In genomic region chr9:67001050-67001449, GRCm38 (mm10) we compare ENCODE assay signal across 8 mouse cellular contexts. TPM values are rescaled to one million over a fixed set of nuclear protein-coding genes. Genes with fewer than 3 reads are reported as not detected.
A peak's percentile ranks its signal among the peaks of the same experiment; 100 is the strongest.
DNase-seq lines count a peak whose midpoint lies in the region; ATAC-seq lines count a peak whose summit lies in the region.

No protein-coding gene starts in this region.

- no peak overlapping the region for H3K4me2 ChIP-seq in liver, embryonic 15.5 days

- peaks cover 19% of the 10 kb centered on the region for H3K4me1 ChIP-seq in liver, embryonic 15.5 days (replicated peaks)

- WGBS in liver, embryonic 15.5 days (ENCODE audit: insufficient replicate concordance): 1% methylated on average over 6 of the region's 6 CpGs

- no peak overlapping the region for H3K4me3 ChIP-seq in liver, embryonic 15.5 days (replicated peaks)

- H3K27me3 ChIP-seq in liver, embryonic 15.5 days: no peaks in the 10 kb centered on the region

- H3K27ac ChIP-seq in liver, embryonic 15.5 days (replicated peaks): peak overlapping the region; percentile 19; the same call in 1 of the 2 replicates

- H3K36me3 ChIP-seq in liver, embryonic 15.5 days (replicated peaks): no peaks in the 10 kb centered on the region

- no peaks in the 10 kb centered on the region for H3K9me3 ChIP-seq in liver, embryonic 15.5 days (replicated peaks)

- peak; percentile 80 for DNase-seq in CD4-positive helper T cell, adult 2 months (ENCODE audit: low read depth, low spot score)
- DNase-seq in adrenal gland, adult 2 months: peak; percentile 87
- DNase-seq in embryo, embryonic 11 days: peak; percentile 91
- peak; percentile 50 to 80 for DNase-seq in heart, adult 9 months (ENCODE audit: low spot score in 2 of 2)
- peak; percentile 90 for DNase-seq in kidney, postnatal 10 days
- DNase-seq in retina, adult 2 months (ENCODE audit: low read depth, low spot score): peak; percentile 61
- DNase-seq in thymus, postnatal 10 days (ENCODE audit: low spot score in 2 of 2): peak; percentile 40 to 63

- peak; percentile 65 for ATAC-seq in liver, embryonic 15.5 days (ENCODE audit: insufficient read depth)

- H3K9ac ChIP-seq in liver, embryonic 15.5 days: no peak overlapping the region

RNA-seq across cellular contexts. Expression of gene Lactb, which starts 25.8 kb away (rescaled TPM):
- total RNA-seq in adrenal gland, adult 2 months (2021): 10 to 100 TPM; 15.7 to 19.1 TPM
- 23.6 and 32.2 TPM in 2 replicates for polyA plus RNA-seq in adrenal gland, adult 2 months (2012; rRNA removed)
- 4.7 and 4.8 TPM in 2 replicates for polyA plus RNA-seq in liver, embryonic 15.5 days (2015; fragmentation: Nextera tagmentation; extraction: Ambion mirVana)

RNA-seq across cellular contexts. Expression of gene Tpm1, which starts 48.2 kb away (rescaled TPM):
- total RNA-seq in adrenal gland, adult 2 months (2021): 100 to 1,000 TPM; 144 to 271 TPM
- 30.7 and 42.3 TPM in 2 replicates for polyA plus RNA-seq in adrenal gland, adult 2 months (2012; rRNA removed)
- polyA plus RNA-seq in liver, embryonic 15.5 days (2015; fragmentation: Nextera tagmentation; extraction: Ambion mirVana): 117 and 136 TPM in 2 replicates

RNA-seq across cellular contexts. Expression of gene Rps27l, which starts 55.2 kb away (rescaled TPM):
- 100 to 1,000 TPM; 252 to 306 TPM for total RNA-seq in adrenal gland, adult 2 months (2021)
- polyA plus RNA-seq in adrenal gland, adult 2 months (2012; rRNA removed): 3.9 and 6.2 TPM in 2 replicates
- 368 and 453 TPM in 2 replicates for polyA plus RNA-seq in liver, embryonic 15.5 days (2015; fragmentation: Nextera tagmentation; extraction: Ambion mirVana)

Comparison
In these comparisons a context has a peak if more than half of its experiments do, and no peak if none do; other contexts are left out.
1. RNA of gene Rps27l, which starts 55.2 kb away (polyA plus RNA-seq): 368 to 453 TPM in liver, embryonic 15.5 days; 3.9 to 6.2 TPM in adrenal gland, adult 2 months; every median in the first group is over 10 times any median in the second.
2. Peak in every context shown above with its lines, with median percentiles within 50 percentile points of each other: DNase-seq.